Mouse (Mus musculus) midbrain, embryonic 10.5 days (tissue): ENCODE data around the gene Chst11. TPM values are rescaled to one million over a fixed set of nuclear protein-coding genes. Genes with fewer than 3 reads are reported as not detected.

Source experiments
- DNase-seq: peaks from one replicate; pipeline ENCODE4 v3.0.0-alpha.2; 2017; ENCODE audit warnings: low spot score
- H3K27ac ChIP-seq: fragments of 300-500 bp; sonication (generic); replicated peaks from 2 replicates; pipeline ENCODE4 v1.5.1; 2016; ENCODE audit warnings: mild to moderate bottlenecking
- H3K27me3 ChIP-seq: fragments of 300-500 bp; sonication (generic); 2 replicates; pipeline ENCODE4 v1.6.1; 2016; ENCODE audit warnings: low read depth, mild to moderate bottlenecking; ENCODE audit not compliant: poor library complexity, severe bottlenecking
- H3K36me3 ChIP-seq: fragments of 300-500 bp; sonication (generic); 2 replicates; pipeline ENCODE4 v1.6.1; 2016; ENCODE audit warnings: mild to moderate bottlenecking, moderate library complexity
- H3K4me1 ChIP-seq: fragments of 300-500 bp; sonication (generic); 2 replicates; pipeline ENCODE4 v1.6.1; 2016
- H3K4me3 ChIP-seq: fragments of 300-500 bp; sonication (generic); 2 replicates; pipeline ENCODE4 v1.5.1; 2016; ENCODE audit warnings: mild to moderate bottlenecking, moderate library complexity
- H3K9me3 ChIP-seq: fragments of 300-500 bp; sonication (generic); replicated peaks from 2 replicates; pipeline ENCODE4 v1.6.1; 2016; ENCODE audit warnings: mild to moderate bottlenecking
- WGBS: fragments of 180-500 bp; shearing (Covaris S2); methylation state at CpG from one replicate; pipeline ENCODE4 v1.1.7; 2016; 5-methylcytosine and 5-hydroxymethylcytosine counted together
- polyA plus RNA-seq: library from polyadenylated mRNA; unstranded; fragments of >200 nt; fragmentation: Nextera tagmentation; extraction: Ambion mirVana; gene quantifications from 2 replicates; pipeline ENCODE4 v1.2.1, GENCODE M21; 2016

Chst11 gene
- polyA plus RNA-seq, 1 experiment from 2014 or later = 0.94 TPM

- H3K4me3 ChIP-seq = no peak overlapping the region
- DNase-seq = no peak
- peak overlapping the region; percentile 79 for H3K27ac ChIP-seq
- H3K27me3 ChIP-seq = no peaks in the 10 kb centered on the region
- H3K4me1 ChIP-seq = peaks cover 21% of the 10 kb centered on the region
- no peaks in the 10 kb centered on the region for H3K9me3 ChIP-seq
- 67% methylated on average over 2 of the region's 2 CpGs for WGBS
- H3K36me3 ChIP-seq = no peaks in the 10 kb centered on the region
Observed at GRCm38 (mm10) chr10:83043478-83044259, 58.4 kb downstream of the Chst11 start.

GRCm38 (mm10) chr10:83049174-83049780 lies 64.0 kb downstream of the Chst11 start:
- Histone ChIP-seq H3K36me3 (no peaks in the 10 kb centered on the region), H3K27me3 (no peaks in the 10 kb centered on the region), H3K4me3 (no peak overlapping the region), H3K9me3 (no peaks in the 10 kb centered on the region), H3K27ac (peak overlapping the region; percentile 47; the same call in 1 of the 2 replicates), H3K4me1 (peaks cover 8% of the 10 kb centered on the region)
- 76% methylated on average over 12 of the region's 12 CpGs for WGBS
- DNase-seq = no peak

GRCm38 (mm10) chr10:83053886-83054550 lies 68.7 kb downstream of the Chst11 start:
- whole genome bisulfite sequencing = 86% methylated on average over 10 of the region's 10 CpGs
- H3K9me3 ChIP-seq = no peaks in the 10 kb centered on the region
- H3K27ac ChIP-seq = no peak overlapping the region
- H3K4me1 ChIP-seq = peaks cover 20% of the 10 kb centered on the region
- no peak for DNase-seq
- no peak overlapping the region for H3K4me3 ChIP-seq
- H3K36me3 ChIP-seq = no peaks in the 10 kb centered on the region
- H3K27me3 ChIP-seq = no peaks in the 10 kb centered on the region

- H3K4me1 ChIP-seq = peaks cover 32% of the 10 kb centered on the region
- H3K27me3 ChIP-seq = no peaks in the 10 kb centered on the region
- H3K27ac ChIP-seq = no peak overlapping the region
- DNase-seq = no peak
- no peak overlapping the region for H3K4me3 ChIP-seq
- no peaks in the 10 kb centered on the region for H3K9me3 ChIP-seq
- 79% methylated on average over 7 of the region's 7 CpGs for WGBS
- H3K36me3 ChIP-seq = no peaks in the 10 kb centered on the region
Observed at GRCm38 (mm10) chr10:83056291-83056690, 71.0 kb downstream of the Chst11 start.

GRCm38 (mm10) chr10:83056866-83057265 lies 71.6 kb downstream of the Chst11 start:
- H3K27ac ChIP-seq = no peak overlapping the region
- no peak for DNase-seq
- peaks cover 32% of the 10 kb centered on the region for H3K4me1 ChIP-seq
- WGBS = 86% methylated on average over 4 of the region's 4 CpGs
- H3K27me3 ChIP-seq = no peaks in the 10 kb centered on the region
- H3K9me3 ChIP-seq = no peaks in the 10 kb centered on the region
- H3K4me3 ChIP-seq = no peak overlapping the region
- no peaks in the 10 kb centered on the region for H3K36me3 ChIP-seq

- WGBS = 58% methylated on average over 12 of the region's 12 CpGs
- Histone ChIP-seq H3K27ac (no peak overlapping the region), H3K36me3 (no peaks in the 10 kb centered on the region), H3K27me3 (no peaks in the 10 kb centered on the region), H3K4me1 (peaks cover 32% of the 10 kb centered on the region), H3K9me3 (no peaks in the 10 kb centered on the region), H3K4me3 (no peak overlapping the region)
- no peak for DNase-seq
Observed at GRCm38 (mm10) chr10:83060066-83060782, 74.9 kb downstream of the Chst11 start.

GRCm38 (mm10) chr10:83062315-83062714 lies 77.0 kb downstream of the Chst11 start:
- no peaks in the 10 kb centered on the region for H3K9me3 ChIP-seq
- no peak overlapping the region for H3K27ac ChIP-seq
- H3K4me3 ChIP-seq = no peak overlapping the region
- DNase-seq = no peak
- peaks cover 34% of the 10 kb centered on the region for H3K4me1 ChIP-seq
- no peaks in the 10 kb centered on the region for H3K36me3 ChIP-seq
- 90% methylated on average over 9 of the region's 9 CpGs for WGBS
- H3K27me3 ChIP-seq = no peaks in the 10 kb centered on the region

- Histone ChIP-seq H3K27me3 (no peaks in the 10 kb centered on the region), H3K9me3 (no peaks in the 10 kb centered on the region), H3K36me3 (no peaks in the 10 kb centered on the region), H3K4me3 (no peak overlapping the region), H3K27ac (no peak overlapping the region), H3K4me1 (peaks cover 28% of the 10 kb centered on the region)
- DNase-seq = no peak
- 97% methylated on average over 5 of the region's 5 CpGs for WGBS
Observed at GRCm38 (mm10) chr10:83064796-83065195, 79.5 kb downstream of the Chst11 start.

GRCm38 (mm10) chr10:83066159-83066558 lies 80.9 kb downstream of the Chst11 start:
- H3K4me3 ChIP-seq = no peak overlapping the region
- H3K9me3 ChIP-seq = no peaks in the 10 kb centered on the region
- peaks cover 28% of the 10 kb centered on the region for H3K4me1 ChIP-seq
- H3K27ac ChIP-seq = no peak overlapping the region
- H3K27me3 ChIP-seq = no peaks in the 10 kb centered on the region
- 87% methylated on average over 6 of the region's 6 CpGs for WGBS
- no peaks in the 10 kb centered on the region for H3K36me3 ChIP-seq
- no peak for DNase-seq

- WGBS = 85% methylated on average over 4 of the region's 4 CpGs
- no peak overlapping the region for H3K4me3 ChIP-seq
- no peaks in the 10 kb centered on the region for H3K27me3 ChIP-seq
- H3K27ac ChIP-seq = no peak overlapping the region
- H3K36me3 ChIP-seq = no peaks in the 10 kb centered on the region
- DNase-seq = no peak
- H3K4me1 ChIP-seq = peaks cover 40% of the 10 kb centered on the region
- H3K9me3 ChIP-seq = no peaks in the 10 kb centered on the region
Observed at GRCm38 (mm10) chr10:83067305-83067704, 82.0 kb downstream of the Chst11 start.

- H3K9me3 ChIP-seq = no peaks in the 10 kb centered on the region
- DNase-seq = no peak
- H3K4me3 ChIP-seq = no peak overlapping the region
- peaks cover 50% of the 10 kb centered on the region for H3K4me1 ChIP-seq
- peak overlapping the region; percentile 6; the same call in 1 of the 2 replicates for H3K27ac ChIP-seq
- no peaks in the 10 kb centered on the region for H3K36me3 ChIP-seq
- WGBS = 86% methylated on average over 8 of the region's 8 CpGs
- no peaks in the 10 kb centered on the region for H3K27me3 ChIP-seq
Observed at GRCm38 (mm10) chr10:83068466-83068865, 83.2 kb downstream of the Chst11 start.

- no peaks in the 10 kb centered on the region for H3K27me3 ChIP-seq
- no peaks in the 10 kb centered on the region for H3K36me3 ChIP-seq
- WGBS = 5% methylated on average over 5 of the region's 5 CpGs
- H3K4me3 ChIP-seq = no peak overlapping the region
- peak; percentile 63 for DNase-seq
- peak overlapping the region; percentile 69 for H3K27ac ChIP-seq
- peaks cover 55% of the 10 kb centered on the region for H3K4me1 ChIP-seq
- no peaks in the 10 kb centered on the region for H3K9me3 ChIP-seq
Observed at GRCm38 (mm10) chr10:83069791-83070190, 84.5 kb downstream of the Chst11 start.
